Mouse (Mus musculus) limb, embryonic 11.5 days (tissue): ENCODE measurements around the gene Pmm1. TPM values are rescaled to one million over a fixed set of nuclear protein-coding genes. Genes with fewer than 3 reads are reported as not detected.

Experiments used
- ATAC-seq: fragments of 200-750 bp; cut with Nextera tagmentation; 2 replicates; pipeline ENCODE4 v1.8.0; 2017; ENCODE audit warnings: low read depth; ENCODE audit not compliant: insufficient number of reproducible peaks, low FRiP score, low TSS enrichment
- DNase-seq: peaks from one replicate; pipeline ENCODE4 v3.0.0-alpha.2; 2015; ENCODE audit warnings: low spot score
- H3K27ac ChIP-seq: fragments of 300-500 bp; sonication (generic); replicated peaks from 2 replicates; pipeline ENCODE4 v1.5.1; 2014; ENCODE audit warnings: low read depth, mild to moderate bottlenecking, low read length
- H3K27me3 ChIP-seq: fragments of 300-500 bp; sonication (generic); 2 replicates; pipeline ENCODE4 v1.6.1; 2014; ENCODE audit warnings: mild to moderate bottlenecking, low read length, mixed read lengths; ENCODE audit not compliant: control insufficient read depth, insufficient read depth
- H3K36me3 ChIP-seq: fragments of 300-500 bp; sonication (generic); 2 replicates; pipeline ENCODE4 v1.6.1; 2014; ENCODE audit warnings: mild to moderate bottlenecking, low read length, moderate library complexity, mixed read lengths; ENCODE audit not compliant: control insufficient read depth, insufficient read depth
- H3K4me1 ChIP-seq: fragments of 300-500 bp; sonication (generic); 2 replicates; pipeline ENCODE4 v1.6.1; 2014; ENCODE audit warnings: low read length, mixed read lengths; ENCODE audit not compliant: control insufficient read depth, insufficient read depth
- H3K4me2 ChIP-seq: fragments of 300-500 bp; sonication (generic); 2 replicates; pipeline ENCODE4 v1.6.1; 2014; ENCODE audit warnings: low read depth, mild to moderate bottlenecking, moderate library complexity; ENCODE audit not compliant: severe bottlenecking
- H3K4me3 ChIP-seq: fragments of 300-500 bp; sonication (generic); 2 replicates; pipeline ENCODE4 v1.5.1; 2014; ENCODE audit warnings: low read depth, low read length
- H3K9ac ChIP-seq: fragments of 300-500 bp; sonication (generic); 2 replicates; pipeline ENCODE4 v1.6.1; 2014; ENCODE audit warnings: mild to moderate bottlenecking, low read length
- H3K9me3 ChIP-seq: fragments of 300-500 bp; sonication (generic); 2 replicates; pipeline ENCODE4 v1.6.1; 2016; ENCODE audit warnings: low read length; ENCODE audit not compliant: control insufficient read depth
- WGBS: fragments of 180-500 bp; shearing (Covaris S2); extraction: QIAGEN DNeasy Blood & Tissue Kit; methylation state at CpG from one replicate; pipeline ENCODE4 v1.1.7; 2014; 5-methylcytosine and 5-hydroxymethylcytosine counted together
- polyA plus RNA-seq: library from polyadenylated mRNA; unstranded; fragments of >200 nt; fragmentation: Nextera tagmentation; extraction: Ambion mirVana; gene quantifications from 2 replicates; pipeline ENCODE4 v1.2.1, GENCODE M21; 2014

Gene Pmm1
- polyA plus RNA-seq, 1 experiment from 2014 or later: 16.0 TPM

- WGBS: 64% methylated on average over 4 of the region's 4 CpGs
- no peaks in the 10 kb centered on the region for H3K9me3 ChIP-seq
- H3K9ac ChIP-seq: no peak overlapping the region
- no peak overlapping the region for H3K4me2 ChIP-seq
- DNase-seq: no peak
- peaks cover 4% of the 10 kb centered on the region; the same call in 1 of the 2 replicates for H3K4me1 ChIP-seq
- H3K27ac ChIP-seq: no peak overlapping the region
- no peak for ATAC-seq
- H3K36me3 ChIP-seq: 0 out of 2 replicates have a peak, but pooled peaks cover 3% of the 10 kb centered on the region
- no peak overlapping the region for H3K4me3 ChIP-seq
- H3K27me3 ChIP-seq: no peaks in the 10 kb centered on the region
Observed at GRCm38 (mm10) chr15:81927741-81928140, 33.0 kb downstream of the Pmm1 start.

- Histone ChIP-seq H3K27me3 (no peaks in the 10 kb centered on the region), H3K9me3 (no peaks in the 10 kb centered on the region), H3K9ac (no peak overlapping the region), H3K4me3 (no peak overlapping the region), H3K4me2 (peak overlapping the region; percentile 88; the same call in 1 of the 2 replicates), H3K4me1 (peaks cover 4% of the 10 kb centered on the region; the same call in 1 of the 2 replicates), H3K27ac (no peak overlapping the region), H3K36me3 (0 out of 2 replicates have a peak, but pooled peaks cover 3% of the 10 kb centered on the region)
- DNase-seq (no peak), ATAC-seq (0 out of 2 replicates have a peak, but pooled peaks have one; percentile 24)
- 41% methylated on average over 9 of the region's 9 CpGs for WGBS
Observed at GRCm38 (mm10) chr15:81926446-81926822, 34.3 kb downstream of the Pmm1 start.

GRCm38 (mm10) chr15:81925760-81926445, 34.8 kb downstream of the Pmm1 start, which contains the start of gene Polr3h:
Polr3h (minus strand) TSS chr15:81926240.
- DNase-seq (peak; percentile 97), ATAC-seq (peak; percentile 94)
- Histone ChIP-seq H3K4me3 (peak within 1 kb of the TSS; percentile 52), H3K9ac (peak within 1 kb of the TSS; percentile 38), H3K4me1 (peaks cover 4% of the 10 kb centered on the region; the same call in 1 of the 2 replicates), H3K27me3 (no peaks in the 10 kb centered on the region), H3K4me2 (peak within 1 kb of the TSS; percentile 88), H3K27ac (no peak within 1 kb of the TSS), H3K36me3 (peaks cover 3% of the 10 kb centered on the region; the same call in 1 of the 2 replicates), H3K9me3 (no peaks in the 10 kb centered on the region)
- under 1% methylated on average over 54 of the region's 54 CpGs for WGBS

DNA sequence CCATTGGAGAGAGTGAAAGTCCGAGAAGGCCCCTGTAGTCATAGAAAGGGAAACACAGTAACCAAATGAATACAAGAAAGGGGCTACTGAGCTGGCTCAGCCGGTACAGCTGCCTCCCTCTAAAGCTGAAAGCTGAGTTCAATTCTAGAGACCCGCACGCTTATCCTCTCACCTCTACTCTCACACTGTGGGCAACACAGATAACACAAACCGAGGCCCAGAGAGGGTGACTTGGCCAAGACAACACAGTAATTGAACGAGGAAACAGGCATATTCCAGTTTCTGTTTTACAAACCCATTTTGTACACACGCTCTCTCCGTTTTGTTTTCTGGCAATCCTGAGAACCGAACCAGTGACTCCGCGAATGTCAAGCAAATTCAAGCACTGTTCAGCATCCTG, 35.8 kb downstream of the Pmm1 start:
- 89% methylated on average over 11 of the region's 11 CpGs for WGBS

DNA sequence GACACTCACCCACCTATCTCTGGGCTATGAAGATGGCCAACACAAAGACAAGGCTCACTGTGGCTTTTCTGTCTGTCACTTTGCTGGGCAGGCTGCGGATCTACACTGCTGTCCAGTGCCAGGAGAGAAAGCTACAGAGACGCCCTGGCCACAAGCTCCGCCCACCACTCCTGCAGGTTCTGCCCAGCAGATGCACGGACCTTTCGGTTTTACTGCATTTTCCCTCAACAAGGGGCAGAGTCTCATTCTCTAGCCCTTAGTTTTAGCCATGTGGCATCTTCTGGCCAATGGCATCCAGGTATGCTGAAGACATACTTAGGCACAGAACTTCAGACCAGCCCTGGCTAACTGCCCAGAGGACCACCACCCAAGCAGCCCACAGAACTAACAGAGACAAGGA, 39.5 kb downstream of the Pmm1 start:
- H3K4me3 ChIP-seq: no peak overlapping the region
- no peak overlapping the region for H3K9ac ChIP-seq
- no peak for DNase-seq
- peaks cover 10% of the 10 kb centered on the region; the same call in 1 of the 2 replicates for H3K36me3 ChIP-seq
- no peaks in the 10 kb centered on the region for H3K27me3 ChIP-seq
- WGBS: 67% methylated on average over 5 of the region's 5 CpGs
- no peak overlapping the region for H3K27ac ChIP-seq
- no peak for ATAC-seq
- peaks cover 4% of the 10 kb centered on the region; the same call in 1 of the 2 replicates for H3K4me1 ChIP-seq
- no peak overlapping the region for H3K4me2 ChIP-seq
- no peaks in the 10 kb centered on the region for H3K9me3 ChIP-seq

More for the DNA sequence above, 35.8 kb downstream of the Pmm1 start:
- DNase-seq (no peak), ATAC-seq (no peak)
- Histone ChIP-seq H3K4me1 (peaks cover 4% of the 10 kb centered on the region; the same call in 1 of the 2 replicates), H3K36me3 (peaks cover 3% of the 10 kb centered on the region; the same call in 1 of the 2 replicates), H3K27ac (no peak overlapping the region), H3K9ac (0 out of 2 replicates have a peak overlapping the region, but pooled peaks have one; percentile 22), H3K4me2 (peak overlapping the region; percentile 88), H3K4me3 (peak overlapping the region; percentile 52; the same call in 1 of the 2 replicates), H3K27me3 (no peaks in the 10 kb centered on the region), H3K9me3 (no peaks in the 10 kb centered on the region)

DNA sequence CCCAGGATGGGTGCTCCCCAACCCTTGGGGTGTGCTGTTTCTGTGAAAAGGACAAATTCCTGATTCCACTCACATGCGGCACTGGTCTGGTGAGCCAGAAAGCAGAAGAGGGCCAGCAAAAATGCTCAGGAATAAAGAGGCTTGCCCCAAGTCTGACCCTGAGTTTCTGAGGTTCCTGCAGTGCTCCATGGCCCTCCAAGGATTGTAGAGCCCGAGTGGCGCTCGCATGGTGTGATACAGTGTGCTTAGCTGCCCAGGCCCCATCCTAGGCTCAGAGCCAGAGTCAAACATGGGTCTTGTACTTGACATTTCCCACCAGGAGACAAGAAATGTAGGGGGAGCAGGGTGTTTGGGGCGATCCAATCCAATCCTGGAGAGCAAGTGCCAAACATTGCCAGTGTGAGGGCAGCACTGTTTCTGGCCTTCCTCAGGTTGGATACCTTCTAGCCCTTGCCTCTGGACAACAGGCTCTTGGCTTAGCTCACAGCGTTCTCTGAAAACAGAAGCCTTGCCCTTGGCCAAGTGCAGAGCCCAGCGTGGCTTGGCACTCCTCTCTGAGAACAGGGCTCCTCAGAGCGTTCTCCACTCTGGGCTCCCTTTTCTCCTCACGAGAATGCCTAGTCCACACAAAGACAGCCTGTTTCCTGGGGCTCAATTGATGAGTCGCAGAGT, 40.0 kb downstream of the Pmm1 start:
- DNase-seq: no peak
- H3K4me1 ChIP-seq: peaks cover 4% of the 10 kb centered on the region; the same call in 1 of the 2 replicates
- 87% methylated on average over 10 of the region's 10 CpGs for WGBS
- no peak overlapping the region for H3K4me2 ChIP-seq
- ATAC-seq: no peak
- H3K9ac ChIP-seq: 0 out of 2 replicates have a peak overlapping the region, but pooled peaks have one; percentile 17
- H3K36me3 ChIP-seq: peaks cover 11% of the 10 kb centered on the region; the same call in 1 of the 2 replicates
- no peak overlapping the region for H3K27ac ChIP-seq
- no peaks in the 10 kb centered on the region for H3K9me3 ChIP-seq
- no peaks in the 10 kb centered on the region for H3K27me3 ChIP-seq
- H3K4me3 ChIP-seq: no peak overlapping the region

DNA sequence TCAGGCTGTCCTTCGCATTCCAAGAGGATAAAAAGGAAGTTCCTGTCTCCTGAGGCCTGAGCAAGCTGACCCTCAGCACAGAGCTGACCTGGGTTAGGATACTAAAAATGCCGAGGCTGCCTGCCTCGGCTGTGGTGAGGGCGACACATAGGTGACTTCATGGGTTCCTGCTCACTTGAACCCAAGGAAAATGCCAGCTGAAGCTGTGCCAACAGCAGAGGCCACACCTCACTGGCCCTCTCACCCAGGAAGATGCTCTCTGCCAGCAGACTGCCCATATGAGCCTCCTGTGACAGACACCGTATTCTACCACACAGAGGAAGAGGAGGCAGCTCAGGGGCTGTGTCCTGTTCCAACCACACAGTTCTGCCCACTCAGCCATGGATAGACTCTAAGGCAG, 41.7 kb downstream of the Pmm1 start:
- no peak overlapping the region for H3K4me3 ChIP-seq
- no peak overlapping the region for H3K9ac ChIP-seq
- H3K27me3 ChIP-seq: no peaks in the 10 kb centered on the region
- no peak overlapping the region for H3K4me2 ChIP-seq
- no peak for DNase-seq
- 89% methylated on average over 5 of the region's 5 CpGs for WGBS
- no peaks in the 10 kb centered on the region for H3K4me1 ChIP-seq
- H3K36me3 ChIP-seq: peaks cover 17% of the 10 kb centered on the region; the same call in 1 of the 2 replicates
- H3K27ac ChIP-seq: no peak overlapping the region
- H3K9me3 ChIP-seq: no peaks in the 10 kb centered on the region
- no peak for ATAC-seq

DNA sequence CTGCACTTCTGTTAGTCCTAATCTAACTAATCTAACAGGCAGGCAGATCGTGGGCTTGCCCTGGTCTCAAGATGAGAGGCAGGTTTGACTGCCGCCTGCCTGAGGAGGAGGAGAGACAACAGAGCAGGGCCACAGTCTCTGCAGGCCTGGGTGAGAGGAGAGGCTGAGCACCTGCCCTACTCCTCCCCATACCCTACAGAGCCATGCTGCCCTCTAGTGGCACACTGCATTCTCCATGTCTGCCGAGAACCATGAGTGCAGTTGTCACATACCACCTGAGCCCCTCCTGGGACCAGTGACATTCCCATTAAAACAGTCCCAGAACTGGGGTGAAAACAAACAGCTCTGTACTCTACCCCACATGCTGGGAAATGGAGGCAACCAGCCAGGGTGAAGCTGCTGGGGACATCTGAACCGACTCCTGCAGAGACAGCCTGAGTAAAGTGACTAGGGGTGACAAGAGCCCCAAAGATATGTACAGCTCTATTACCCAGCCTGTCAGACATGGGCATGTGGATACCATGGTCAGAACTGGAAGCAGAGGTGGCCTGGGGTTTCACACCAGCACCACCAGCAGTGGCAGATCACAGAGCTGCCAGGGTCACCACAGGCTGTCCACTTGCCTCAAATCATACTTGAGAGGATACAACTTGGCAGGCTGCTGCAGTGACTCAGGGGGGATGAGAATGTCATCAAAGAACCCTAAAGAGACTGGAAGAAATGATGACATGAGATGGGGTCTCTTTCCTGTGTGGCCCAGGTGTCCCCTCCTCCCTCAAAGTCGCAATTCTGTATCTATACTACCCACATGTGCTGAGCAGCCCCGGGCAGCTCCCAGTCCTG, 42.9 kb downstream of the Pmm1 start:
- Histone ChIP-seq H3K27ac (no peak overlapping the region), H3K4me2 (no peak overlapping the region), H3K4me3 (no peak overlapping the region), H3K36me3 (peaks cover 19% of the 10 kb centered on the region; the same call in 1 of the 2 replicates), H3K9me3 (no peaks in the 10 kb centered on the region), H3K4me1 (no peaks in the 10 kb centered on the region), H3K9ac (no peak overlapping the region), H3K27me3 (no peaks in the 10 kb centered on the region)
- no peak for ATAC-seq
- 57% methylated on average over 6 of the region's 6 CpGs for WGBS
- DNase-seq: peak; percentile 76
